Mouse (Mus musculus) heart, embryonic 16.5 days (tissue): ENCODE measurements around the gene Camk2n2. TPM values are rescaled to one million over a fixed set of nuclear protein-coding genes. Genes with fewer than 3 reads are reported as not detected.

Experiments used
- ATAC-seq: fragments of 200-750 bp; cut with Nextera tagmentation; replicated peaks from 2 replicates; pipeline ENCODE4 v1.8.0; 2017; ENCODE audit warnings: moderate number of reproducible peaks; ENCODE audit not compliant: insufficient read depth, low FRiP score; ENCODE audit errors: extremely low read depth
- H3K27ac ChIP-seq: fragments of 300-500 bp; sonication (generic); 2 replicates; pipeline ENCODE4 v1.5.1; 2014; ENCODE audit warnings: mild to moderate bottlenecking, low read length, control low read depth, moderate library complexity
- H3K27me3 ChIP-seq: fragments of 300-500 bp; sonication (generic); 2 replicates; pipeline ENCODE4 v1.6.1; 2014; ENCODE audit warnings: low read length, mixed read lengths; ENCODE audit not compliant: control insufficient read depth, insufficient read depth
- H3K36me3 ChIP-seq: fragments of 300-500 bp; sonication (generic); 2 replicates; pipeline ENCODE4 v1.6.1; 2014; ENCODE audit not compliant: control insufficient read depth, insufficient read depth
- H3K4me1 ChIP-seq: fragments of 300-500 bp; sonication (generic); 2 replicates; pipeline ENCODE4 v1.6.1; 2014; ENCODE audit warnings: low read length, mixed read lengths; ENCODE audit not compliant: control insufficient read depth, insufficient read depth
- H3K4me2 ChIP-seq: fragments of 300-500 bp; sonication (generic); 2 replicates; pipeline ENCODE4 v1.6.1; 2014; ENCODE audit warnings: low read depth, mild to moderate bottlenecking, control low read depth, low read length
- H3K4me3 ChIP-seq: fragments of 300-500 bp; sonication (generic); 2 replicates; pipeline ENCODE4 v1.5.1; 2014; ENCODE audit warnings: mild to moderate bottlenecking, control low read depth, low read length
- H3K9ac ChIP-seq: fragments of 300-500 bp; sonication (generic); 2 replicates; pipeline ENCODE4 v1.6.1; 2014; ENCODE audit warnings: low read length, control low read depth
- H3K9me3 ChIP-seq: fragments of 300-500 bp; sonication (generic); replicated peaks from 2 replicates; pipeline ENCODE4 v1.6.1; 2016; ENCODE audit warnings: low read length; ENCODE audit not compliant: control insufficient read depth
- WGBS: fragments of 180-500 bp; shearing (Covaris S2); extraction: QIAGEN DNeasy Blood & Tissue Kit; methylation state at CpG from one replicate; pipeline ENCODE4 v1.1.7; 2014; 5-methylcytosine and 5-hydroxymethylcytosine counted together
- polyA plus RNA-seq: library from polyadenylated mRNA; unstranded; fragments of >200 nt; fragmentation: Nextera tagmentation; extraction: Ambion mirVana; gene quantifications from 2 replicates; pipeline ENCODE4 v1.2.1, GENCODE M21; 2015

The Camk2n2 gene
- polyA plus RNA-seq, 1 experiment from 2014 or later, result 0.35 TPM

DNA sequence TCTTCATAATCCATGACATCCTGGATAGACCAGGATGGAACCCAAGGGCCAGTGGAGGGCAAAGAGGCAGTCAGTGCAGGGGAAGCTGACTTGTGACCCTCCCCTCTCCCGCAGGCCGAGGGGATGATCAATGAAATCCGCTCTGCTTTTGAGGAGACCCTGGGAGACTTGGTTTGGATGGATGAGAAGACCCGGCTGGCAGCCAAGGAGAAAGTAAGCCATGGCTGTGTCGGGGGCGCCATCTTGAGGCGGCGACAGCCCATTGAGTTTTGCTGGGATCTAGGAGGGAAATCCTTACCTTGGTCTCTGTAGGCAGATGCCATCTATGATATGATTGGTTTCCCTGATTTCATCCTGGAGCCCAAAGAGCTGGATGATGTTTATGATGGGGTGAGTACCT, 21.1 kb upstream of the Camk2n2 start:
- Histone ChIP-seq H3K4me3 (no peak overlapping the region), H3K4me2 (no peak overlapping the region), H3K4me1 (no peaks in the 10 kb centered on the region), H3K9ac (no peak overlapping the region), H3K27me3 (no peaks in the 10 kb centered on the region), H3K9me3 (no peaks in the 10 kb centered on the region), H3K36me3 (no peaks in the 10 kb centered on the region), H3K27ac (no peak overlapping the region)
- 7% methylated on average over 8 of the region's 8 CpGs for whole genome bisulfite sequencing
- ATAC-seq, result no peak

DNA sequence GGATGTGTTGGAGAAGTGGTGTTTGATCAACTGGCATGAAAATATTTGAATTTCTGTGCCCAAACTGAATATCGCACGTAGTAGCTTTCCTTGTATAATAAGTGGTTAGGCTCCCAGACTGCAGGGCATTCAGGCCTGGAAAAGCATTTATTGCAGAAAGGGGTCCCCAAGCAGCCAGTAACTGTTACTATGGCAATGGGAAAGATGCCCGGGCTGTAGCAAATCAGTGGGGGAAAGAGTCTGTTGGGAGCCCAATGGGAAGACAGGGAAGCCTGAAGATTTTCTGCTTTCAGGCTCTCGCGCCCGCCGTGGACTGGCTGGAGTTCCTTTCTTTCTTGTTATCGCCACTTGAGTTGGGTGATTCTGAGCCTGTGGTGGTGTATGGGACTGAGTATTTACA, 17.3 kb upstream of the Camk2n2 start:
- H3K36me3 ChIP-seq, result no peaks in the 10 kb centered on the region

DNA sequence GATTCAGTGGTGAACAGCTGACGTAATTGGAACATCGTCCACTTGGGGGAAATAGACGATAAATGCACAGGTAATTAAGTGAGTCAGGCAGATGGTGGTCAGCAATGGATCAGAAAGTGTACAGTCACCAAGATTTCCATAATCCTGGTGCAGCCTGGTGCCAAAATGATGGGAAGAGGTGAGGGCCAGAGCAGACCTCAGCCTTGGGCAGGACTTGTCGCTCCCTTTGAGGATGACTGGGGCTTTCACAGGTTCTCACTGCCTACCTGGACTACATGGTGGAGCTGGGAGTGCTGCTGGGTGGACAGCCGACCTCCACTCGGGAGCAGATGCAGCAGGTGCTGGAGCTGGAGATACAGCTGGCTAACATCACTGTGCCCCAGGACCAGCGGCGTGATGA, 16.3 kb upstream of the Camk2n2 start:
- WGBS, result 72% methylated on average over 8 of the region's 8 CpGs
- Histone ChIP-seq H3K36me3 (no peaks in the 10 kb centered on the region), H3K9me3 (no peaks in the 10 kb centered on the region), H3K4me3 (no peak overlapping the region), H3K4me1 (no peaks in the 10 kb centered on the region), H3K27me3 (no peaks in the 10 kb centered on the region), H3K9ac (no peak overlapping the region), H3K27ac (no peak overlapping the region), H3K4me2 (no peak overlapping the region)
- no peak for ATAC-seq

More for the DNA sequence above, 17.3 kb upstream of the Camk2n2 start:
- H3K4me3 ChIP-seq, result no peak overlapping the region
- ATAC-seq, result no peak
- H3K27me3 ChIP-seq, result no peaks in the 10 kb centered on the region
- no peak overlapping the region for H3K4me2 ChIP-seq
- 72% methylated on average over 8 of the region's 8 CpGs for WGBS
- no peaks in the 10 kb centered on the region for H3K4me1 ChIP-seq
- H3K9me3 ChIP-seq, result no peaks in the 10 kb centered on the region
- no peak overlapping the region for H3K9ac ChIP-seq
- no peak overlapping the region for H3K27ac ChIP-seq

DNA sequence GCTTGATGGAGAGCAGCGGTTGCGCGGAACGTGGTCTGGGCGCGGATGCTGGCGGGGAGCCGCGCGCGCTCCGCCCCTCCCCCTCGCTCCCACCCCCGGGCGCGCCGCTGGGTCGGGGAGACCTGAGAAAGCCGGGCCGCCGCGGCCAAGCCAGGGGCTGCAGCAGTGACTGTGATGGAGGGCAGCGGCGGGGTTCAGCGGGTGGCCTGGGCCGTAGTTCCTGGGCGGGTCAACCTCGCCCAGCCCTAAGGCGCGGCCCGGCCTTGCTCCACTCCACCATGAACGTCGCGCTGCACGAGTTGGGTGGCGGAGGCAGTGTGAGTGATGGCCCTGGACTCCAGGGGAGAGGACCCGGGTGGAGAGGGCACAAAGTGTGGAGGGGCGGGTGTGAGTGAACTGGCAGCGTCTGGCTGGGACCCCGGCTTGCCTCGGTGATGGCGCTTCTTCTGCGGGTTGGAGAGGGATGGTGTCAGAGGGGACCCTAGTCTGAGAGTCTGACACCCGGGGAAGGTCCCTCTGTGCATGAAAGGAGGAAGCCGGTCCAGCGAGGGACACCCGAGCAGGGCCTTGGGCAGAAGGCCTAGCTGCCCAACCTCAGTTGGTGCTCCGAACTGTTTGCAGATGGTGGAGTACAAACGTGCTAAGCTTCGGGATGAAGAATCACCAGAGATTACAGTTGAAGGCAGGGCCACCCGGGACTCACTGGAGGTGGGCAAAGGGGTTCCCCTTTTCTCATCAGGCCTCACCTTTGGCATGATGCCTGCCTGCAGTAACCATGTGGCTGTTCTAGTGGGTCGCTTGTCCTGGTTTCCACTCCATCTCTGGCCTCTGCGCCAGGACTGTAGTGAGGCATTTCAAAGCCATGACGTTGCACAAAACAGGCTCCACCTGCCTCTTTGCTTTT, 8.9 kb upstream of the Camk2n2 start, which contains the start of gene Ece2:
Gene Ece2 (plus strand): TSS at position 98 of the 904 bp plus-strand sequence.
- 9% methylated on average over 52 of the region's 54 CpGs for WGBS
- H3K9ac ChIP-seq, result peak within 1 kb of the TSS; percentile 58
- no peak within 1 kb of the TSS for H3K27ac ChIP-seq
- peaks cover 7% of the 10 kb centered on the region; the same call in 1 of the 2 replicates for H3K4me1 ChIP-seq
- H3K27me3 ChIP-seq, result peaks cover 22% of the 10 kb centered on the region
- H3K9me3 ChIP-seq, result no peaks in the 10 kb centered on the region
- H3K4me3 ChIP-seq, result peak within 1 kb of the TSS; percentile 61
- ATAC-seq, result no peak; the same call in 1 of the 2 replicates
- no peaks in the 10 kb centered on the region for H3K36me3 ChIP-seq
- H3K4me2 ChIP-seq, result peak within 1 kb of the TSS; percentile 87

DNA sequence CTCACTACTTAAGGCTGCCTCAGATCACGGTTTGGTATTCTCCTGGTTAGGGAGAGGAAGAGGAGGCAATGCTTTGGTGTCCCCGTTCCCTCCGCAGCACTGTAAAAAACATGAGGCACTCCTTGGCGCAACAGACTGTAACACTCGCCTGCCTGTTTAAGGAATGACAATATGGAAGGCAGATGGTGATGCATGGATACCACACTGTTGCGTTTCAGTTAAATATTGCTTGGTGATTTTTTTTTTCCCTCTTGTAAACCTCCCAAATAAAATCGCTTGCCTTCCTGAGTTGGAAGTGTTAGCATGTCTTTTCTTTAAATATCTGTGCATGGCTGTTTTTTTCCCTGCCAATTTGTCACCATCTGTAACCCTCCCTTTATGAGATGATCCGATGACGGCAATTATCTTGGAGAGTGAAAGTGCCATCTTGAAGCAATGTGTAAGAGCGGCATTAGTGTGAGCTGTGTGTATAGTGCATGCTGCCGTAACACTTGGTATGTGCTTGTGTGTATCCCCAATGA, 7.8 kb upstream of the Camk2n2 start:
- H3K9me3 ChIP-seq, result no peaks in the 10 kb centered on the region
- H3K9ac ChIP-seq, result no peak overlapping the region
- WGBS, result 52% methylated on average over 11 of the region's 11 CpGs

DNA sequence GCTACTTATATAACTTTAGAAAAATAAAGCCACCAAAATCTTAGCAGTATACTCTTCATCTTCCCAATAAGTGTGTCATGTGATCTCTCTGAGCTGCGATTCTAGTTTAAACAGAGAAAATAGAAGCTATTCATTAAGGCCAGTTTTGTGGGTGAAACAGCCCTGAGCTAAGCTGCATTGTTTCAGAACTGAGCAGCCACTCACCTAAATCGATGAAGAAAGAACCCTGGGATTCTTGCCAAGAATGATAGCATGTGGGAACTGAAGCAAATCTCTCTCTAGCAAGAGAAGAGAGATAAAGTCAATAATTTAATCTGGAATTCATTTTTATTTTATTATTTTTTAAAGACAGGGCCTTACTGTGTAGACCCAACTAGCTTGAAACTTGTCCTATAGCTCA, 2.1 kb upstream of the Camk2n2 start:
- Histone ChIP-seq H3K4me1 (peaks cover 19% of the 10 kb centered on the region), H3K27ac (no peak overlapping the region), H3K4me2 (no peak overlapping the region), H3K9ac (no peak overlapping the region), H3K9me3 (no peaks in the 10 kb centered on the region), H3K36me3 (no peaks in the 10 kb centered on the region), H3K27me3 (peaks cover 36% of the 10 kb centered on the region), H3K4me3 (no peak overlapping the region)
- WGBS, result 54% methylated on average over 2 of the region's 2 CpGs
- ATAC-seq, result no peak

More for the DNA sequence above, 7.8 kb upstream of the Camk2n2 start:
- Histone ChIP-seq H3K27me3 (peaks cover 22% of the 10 kb centered on the region), H3K4me3 (no peak overlapping the region), H3K27ac (no peak overlapping the region), H3K4me1 (peaks cover 7% of the 10 kb centered on the region; the same call in 1 of the 2 replicates), H3K36me3 (no peaks in the 10 kb centered on the region), H3K4me2 (no peak overlapping the region; the same call in 1 of the 2 replicates)
- ATAC-seq, result no peak

DNA sequence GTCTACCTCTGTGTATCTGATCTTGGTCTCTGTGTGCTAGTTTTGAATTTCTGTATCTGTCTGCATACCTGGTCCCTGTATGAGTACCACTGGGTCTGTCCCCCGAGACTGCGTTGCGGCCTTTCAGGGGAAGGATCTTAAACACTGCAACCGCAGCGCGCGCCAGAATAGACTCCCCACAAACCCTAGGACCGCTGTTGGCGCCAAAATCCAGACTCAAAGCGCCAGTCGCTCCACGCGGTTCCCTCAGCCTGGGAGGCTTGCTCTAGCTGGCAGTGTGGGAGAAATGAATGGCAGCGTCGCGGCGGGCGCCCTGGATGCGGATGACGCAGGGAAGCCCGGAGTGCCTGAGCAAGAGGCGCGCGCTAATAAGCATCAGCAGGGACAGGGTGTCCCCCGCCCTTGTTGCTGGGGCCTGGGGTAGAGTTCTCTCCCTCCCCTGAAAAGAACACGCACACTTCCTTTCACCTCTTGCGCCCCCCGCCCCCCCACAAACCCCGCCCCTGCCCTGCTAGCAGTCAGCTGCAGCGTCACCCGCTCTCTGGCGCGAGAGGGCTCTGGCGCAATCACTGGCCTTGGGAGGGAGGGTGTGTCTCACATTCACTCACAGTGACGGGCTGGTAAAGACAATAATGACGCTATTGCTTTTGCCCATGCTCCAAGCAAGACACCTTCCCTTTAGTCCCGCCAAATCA, 1.1 kb upstream of the Camk2n2 start:
- no peaks in the 10 kb centered on the region for H3K9me3 ChIP-seq
- 0 out of 2 replicates have a peak overlapping the region, but pooled peaks have one; percentile 26 for H3K27ac ChIP-seq
- H3K4me2 ChIP-seq, result peak overlapping the region; percentile 98
- H3K9ac ChIP-seq, result peak overlapping the region; percentile 55
- H3K27me3 ChIP-seq, result peaks cover 36% of the 10 kb centered on the region
- H3K4me3 ChIP-seq, result peak overlapping the region; percentile 72
- ATAC-seq, result peak; percentile 33
- under 1% methylated on average over 35 of the region's 37 CpGs for WGBS
- peaks cover 19% of the 10 kb centered on the region for H3K4me1 ChIP-seq
- H3K36me3 ChIP-seq, result no peaks in the 10 kb centered on the region

DNA sequence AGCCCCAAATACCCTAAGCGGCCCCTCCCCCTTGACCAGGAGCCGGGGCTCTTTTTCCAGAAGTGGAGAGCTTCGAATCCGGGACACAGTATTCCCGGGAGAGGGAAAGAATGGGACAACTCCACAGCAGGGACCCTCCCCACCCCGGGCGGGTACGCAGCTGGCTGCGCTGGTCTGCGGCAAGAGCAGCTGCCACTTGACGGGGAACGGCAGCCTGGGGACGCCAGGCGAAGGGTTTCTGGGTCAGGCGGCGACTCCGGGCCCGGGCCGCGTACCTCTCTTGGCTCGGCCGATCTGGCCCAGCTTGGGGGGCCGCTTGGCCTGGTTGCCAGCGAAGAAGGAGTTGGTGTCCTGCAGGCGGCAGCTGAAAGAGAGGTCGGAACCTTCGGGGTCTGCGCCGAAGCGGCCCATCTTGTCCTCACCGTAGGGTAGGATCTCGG, 316 bp downstream of the Camk2n2 start:
- no peak for ATAC-seq
- peak overlapping the region; percentile 55 for H3K9ac ChIP-seq
- H3K27me3 ChIP-seq, result peaks cover 36% of the 10 kb centered on the region
- H3K4me3 ChIP-seq, result peak overlapping the region; percentile 72
- H3K4me1 ChIP-seq, result peaks cover 19% of the 10 kb centered on the region
- H3K9me3 ChIP-seq, result no peaks in the 10 kb centered on the region
- no peak overlapping the region for H3K27ac ChIP-seq
- no peaks in the 10 kb centered on the region for H3K36me3 ChIP-seq
- H3K4me2 ChIP-seq, result peak overlapping the region; percentile 98
- 1% methylated on average over 32 of the region's 32 CpGs for WGBS
